In genomic region chr1:86488326-86488725, GRCm38 (mm10) we compare ENCODE assay signal across 8 mouse cellular contexts. TPM values are rescaled to one million over a fixed set of nuclear protein-coding genes. Genes with fewer than 3 reads are reported as not detected.
DNase-seq lines count a peak whose midpoint lies in the region; ATAC-seq and TF ChIP-seq lines count a peak whose summit lies in the region.

No protein-coding gene starts in this region.

- no peak for DNase-seq in heart, postnatal 10 days
- DNase-seq in brain, embryonic 14.5 days (ENCODE audit: low read depth), result peak; percentile 35
- no peak for DNase-seq in urinary bladder, postnatal 14 days (ENCODE audit: low spot score)
- DNase-seq in embryo, embryonic 11 days, result no peak
- no peak for DNase-seq in ovary, postnatal 14 days (ENCODE audit: low spot score)

- H3K27ac ChIP-seq in heart, embryonic 14.5 days (replicated peaks in 1 of 2; ENCODE audit: control insufficient read depth in 1 of 2, insufficient read depth in 1 of 2, low read depth in 2 of 2, low read length in 2 of 2), result peak overlapping the region; percentile 91 to 95; a peak in 2 of 4 replicates
- peak overlapping the region; percentile 98 for H3K27ac ChIP-seq in hindbrain, embryonic 15.5 days (replicated peaks)
- H3K27ac ChIP-seq in liver, embryonic 15.5 days (replicated peaks), result peak overlapping the region; percentile 98

- no peaks in the 10 kb centered on the region for H3K9me3 ChIP-seq in heart, embryonic 14.5 days (ENCODE audit: control insufficient read depth, low read length)
- no peaks in the 10 kb centered on the region for H3K9me3 ChIP-seq in hindbrain, embryonic 15.5 days
- no peaks in the 10 kb centered on the region for H3K9me3 ChIP-seq in liver, embryonic 15.5 days (replicated peaks)

- H3K4me2 ChIP-seq in heart, embryonic 14.5 days (ENCODE audit: low read length), result peak overlapping the region; percentile 76
- H3K4me2 ChIP-seq in hindbrain, embryonic 15.5 days, result peak overlapping the region; percentile 60
- H3K4me2 ChIP-seq in liver, embryonic 15.5 days, result peak overlapping the region; percentile 94

- no peak for ATAC-seq in heart, embryonic 14.5 days (ENCODE audit: insufficient number of reproducible peaks, insufficient read depth, low FRiP score, low read depth)
- no peak for ATAC-seq in hindbrain, embryonic 15.5 days (ENCODE audit: low FRiP score, low read depth)
- no peak for ATAC-seq in liver, embryonic 15.5 days (ENCODE audit: insufficient read depth)

- no peaks in the 10 kb centered on the region for H3K36me3 ChIP-seq in heart, embryonic 14.5 days (ENCODE audit: control insufficient read depth, insufficient read depth, low read length)
- H3K36me3 ChIP-seq in hindbrain, embryonic 15.5 days, result no peaks in the 10 kb centered on the region
- H3K36me3 ChIP-seq in liver, embryonic 15.5 days (replicated peaks), result no peaks in the 10 kb centered on the region

- peaks cover 17 to 28% of the 10 kb centered on the region in 2 experiments for H3K4me1 ChIP-seq in heart, embryonic 14.5 days (ENCODE audit: control insufficient read depth in 2 of 2, insufficient read depth in 2 of 2, low read length in 2 of 2)
- H3K4me1 ChIP-seq in hindbrain, embryonic 15.5 days (replicated peaks), result peaks cover 24% of the 10 kb centered on the region
- H3K4me1 ChIP-seq in liver, embryonic 15.5 days (replicated peaks), result peaks cover 62% of the 10 kb centered on the region

- no peak for TF ChIP-seq CTCF in brain, embryonic 14.5 days (IDR thresholded peaks at IDR 0.05; ENCODE audit: borderline replicate concordance, extremely low read depth, insufficient read depth, insufficient read length)

- no peak for TF ChIP-seq POLR2A in brain, embryonic 14.5 days (IDR thresholded peaks at IDR 0.05; ENCODE audit: borderline replicate concordance, extremely low read depth, insufficient read depth, insufficient read length, poor library complexity, severe bottlenecking)

- WGBS in heart, embryonic 14.5 days, result 73% methylated on average over 7 of the region's 7 CpGs
- 31% methylated on average over 7 of the region's 7 CpGs for WGBS in hindbrain, embryonic 15.5 days
- 55% methylated on average over 7 of the region's 7 CpGs for WGBS in liver, embryonic 15.5 days (ENCODE audit: insufficient replicate concordance)

- H3K4me3 ChIP-seq in heart, embryonic 14.5 days (ENCODE audit: control insufficient read depth in 1 of 2, insufficient read depth in 1 of 2, low read depth in 1 of 2, low read length in 2 of 2), result peak overlapping the region; percentile 54 to 76; a peak in 3 of 4 replicates
- H3K4me3 ChIP-seq in hindbrain, embryonic 15.5 days, result peak overlapping the region; percentile 50
- H3K4me3 ChIP-seq in liver, embryonic 15.5 days (replicated peaks), result peak overlapping the region; percentile 88

- peak overlapping the region; percentile 91 for H3K9ac ChIP-seq in heart, embryonic 14.5 days (ENCODE audit: low read length)
- H3K9ac ChIP-seq in hindbrain, embryonic 15.5 days, result peak overlapping the region; percentile 79
- peak overlapping the region; percentile 96 for H3K9ac ChIP-seq in liver, embryonic 15.5 days

- intact Hi-C loops in heart, postnatal 10 days (cut with DNase I), result no loop called here

- H3K27me3 ChIP-seq in heart, embryonic 14.5 days (ENCODE audit: control insufficient read depth, insufficient read depth, low read length), result no peaks in the 10 kb centered on the region
- H3K27me3 ChIP-seq in hindbrain, embryonic 15.5 days, result no peaks in the 10 kb centered on the region
- H3K27me3 ChIP-seq in liver, embryonic 15.5 days, result no peaks in the 10 kb centered on the region

RNA-seq across cellular contexts. Expression of gene Ptma, which starts 38.2 kb away (rescaled TPM):
- polyA plus RNA-seq in heart, embryonic 14.5 days (2014; fragmentation: Nextera tagmentation; extraction: Ambion mirVana), result 788 and 789 TPM in 2 replicates
- 100 to 1,000 TPM; 535 to 599 TPM for total RNA-seq in heart, postnatal 10 days (2021)
- 1,831 and 2,420 TPM in 2 replicates for polyA plus RNA-seq in brain, embryonic 14.5 days (2012; rRNA removed)
- 1,392 and 1,427 TPM in 2 replicates for polyA plus RNA-seq in hindbrain, embryonic 15.5 days (2015; fragmentation: Nextera tagmentation; extraction: Ambion mirVana)
- 634 and 778 TPM in 2 replicates for polyA plus RNA-seq in liver, embryonic 15.5 days (2015; fragmentation: Nextera tagmentation; extraction: Ambion mirVana)
